Mouse (Mus musculus): Measurements from ENCODE around the gene Dpm3. TPM values are rescaled to one million over a fixed set of nuclear protein-coding genes. Genes with fewer than 3 reads are reported as not detected.

Gene Dpm3
- polyA plus RNA-seq, 1 experiment from 2014 or later = 152 TPM

GRCm38 (mm10) chr3:89270051-89270755 lies 11.0 kb downstream of the Dpm3 start, which contains the start of gene Slc50a1:
Slc50a1 (minus strand) TSS chr3:89270570.
- peak within 1 kb of the TSS; percentile 63 for H3K9ac ChIP-seq (ENCODE audit: low read length)
- peak within 1 kb of the TSS; percentile 82 for H3K27ac ChIP-seq (replicated peaks)
- no peaks in the 10 kb centered on the region for H3K27me3 ChIP-seq (ENCODE audit: control insufficient read depth, insufficient read depth, low read length)
- TF ChIP-seq EP300 (optimal IDR thresholded peaks at IDR 0.05) (no peak), CTCF (IDR thresholded peaks at IDR 0.05; ENCODE audit: low read depth) (peak; percentile 77)
- 1% methylated on average over 39 of the region's 39 CpGs for WGBS
- ATAC-seq (ENCODE audit: low FRiP score, low TSS enrichment) (peak; percentile 43), DNase-seq (ENCODE audit: low spot score) (peak; percentile 88)
- peaks cover 12% of the 10 kb centered on the region for H3K4me1 ChIP-seq (replicated peaks; ENCODE audit: control insufficient read depth, insufficient read depth)
- peaks cover 9% of the 10 kb centered on the region for H3K36me3 ChIP-seq (ENCODE audit: control insufficient read depth, insufficient read depth, low read length)
- H3K4me3 ChIP-seq (ENCODE audit: low read depth, low read length) = peak within 1 kb of the TSS; percentile 51
- H3K4me2 ChIP-seq (replicated peaks; ENCODE audit: low read depth) = peak within 1 kb of the TSS; percentile 69
- H3K9me3 ChIP-seq (ENCODE audit: control insufficient read depth, low read length) = no peaks in the 10 kb centered on the region

- TF ChIP-seq EP300 (optimal IDR thresholded peaks at IDR 0.05) (no peak), CTCF (IDR thresholded peaks at IDR 0.05; ENCODE audit: low read depth) (no peak)
- Histone ChIP-seq H3K9me3 (ENCODE audit: control insufficient read depth, low read length) (no peaks in the 10 kb centered on the region), H3K4me3 (ENCODE audit: low read depth, low read length) (no peak overlapping the region), H3K36me3 (ENCODE audit: control insufficient read depth, insufficient read depth, low read length) (peaks cover 9% of the 10 kb centered on the region), H3K9ac (ENCODE audit: low read length) (peak overlapping the region; percentile 63; the same call in 1 of the 2 replicates), H3K27ac (replicated peaks) (peak overlapping the region; percentile 82), H3K27me3 (ENCODE audit: control insufficient read depth, insufficient read depth, low read length) (no peaks in the 10 kb centered on the region), H3K4me2 (replicated peaks; ENCODE audit: low read depth) (peak overlapping the region; percentile 69), H3K4me1 (replicated peaks; ENCODE audit: control insufficient read depth, insufficient read depth) (peaks cover 12% of the 10 kb centered on the region)
- DNase-seq (ENCODE audit: low spot score) (peak; percentile 56), ATAC-seq (ENCODE audit: low FRiP score, low TSS enrichment) (peak; percentile 18; the same call in 1 of the 2 replicates)
- 45% methylated on average over 6 of the region's 6 CpGs for WGBS
These were observed 11.7 kb downstream of the Dpm3 start for GRCm38 (mm10) chr3:89270891-89271290.

- ATAC-seq (ENCODE audit: low FRiP score, low TSS enrichment) = no peak
- 60% methylated on average over 6 of the region's 6 CpGs for WGBS
These were observed 12.6 kb downstream of the Dpm3 start for GRCm38 (mm10) chr3:89271760-89272159.

GRCm38 (mm10) chr3:89276061-89276460 lies 16.9 kb downstream of the Dpm3 start:
- Histone ChIP-seq H3K4me1 (replicated peaks; ENCODE audit: control insufficient read depth, insufficient read depth) (peaks cover 9% of the 10 kb centered on the region; the same call in 1 of the 2 replicates), H3K4me2 (replicated peaks; ENCODE audit: low read depth) (peak overlapping the region; percentile 91), H3K27me3 (ENCODE audit: control insufficient read depth, insufficient read depth, low read length) (no peaks in the 10 kb centered on the region), H3K27ac (replicated peaks) (no peak overlapping the region), H3K36me3 (ENCODE audit: control insufficient read depth, insufficient read depth, low read length) (peaks cover 9% of the 10 kb centered on the region), H3K9ac (ENCODE audit: low read length) (no peak overlapping the region), H3K4me3 (ENCODE audit: low read depth, low read length) (no peak overlapping the region), H3K9me3 (ENCODE audit: control insufficient read depth, low read length) (no peaks in the 10 kb centered on the region)
- WGBS = 91% methylated on average over 13 of the region's 13 CpGs
- no peak for ATAC-seq (ENCODE audit: low FRiP score, low TSS enrichment)
- TF ChIP-seq EP300 (optimal IDR thresholded peaks at IDR 0.05) (no peak), CTCF (IDR thresholded peaks at IDR 0.05; ENCODE audit: low read depth) (no peak)
- DNase-seq (ENCODE audit: low spot score) = no peak

More at GRCm38 (mm10) chr3:89271760-89272159, 12.6 kb downstream of the Dpm3 start:
- Histone ChIP-seq H3K4me3 (ENCODE audit: low read depth, low read length) (no peak overlapping the region), H3K27ac (replicated peaks) (no peak overlapping the region), H3K4me1 (replicated peaks; ENCODE audit: control insufficient read depth, insufficient read depth) (peaks cover 12% of the 10 kb centered on the region), H3K9ac (ENCODE audit: low read length) (no peak overlapping the region), H3K36me3 (ENCODE audit: control insufficient read depth, insufficient read depth, low read length) (peaks cover 9% of the 10 kb centered on the region), H3K4me2 (replicated peaks; ENCODE audit: low read depth) (no peak overlapping the region), H3K27me3 (ENCODE audit: control insufficient read depth, insufficient read depth, low read length) (no peaks in the 10 kb centered on the region), H3K9me3 (ENCODE audit: control insufficient read depth, low read length) (no peaks in the 10 kb centered on the region)
- TF ChIP-seq EP300 (optimal IDR thresholded peaks at IDR 0.05) (no peak), CTCF (IDR thresholded peaks at IDR 0.05; ENCODE audit: low read depth) (no peak)
- peak; percentile 38 for DNase-seq (ENCODE audit: low spot score)

- 23% methylated on average over 14 of the region's 14 CpGs for WGBS
- peak overlapping the region; percentile 89 for H3K9ac ChIP-seq (ENCODE audit: low read length)
- peak overlapping the region; percentile 91 for H3K4me2 ChIP-seq (replicated peaks; ENCODE audit: low read depth)
- no peak for TF ChIP-seq EP300 (optimal IDR thresholded peaks at IDR 0.05)
- TF ChIP-seq CTCF (IDR thresholded peaks at IDR 0.05; ENCODE audit: low read depth) = no peak
- no peaks in the 10 kb centered on the region for H3K9me3 ChIP-seq (ENCODE audit: control insufficient read depth, low read length)
- ATAC-seq (ENCODE audit: low FRiP score, low TSS enrichment) (peak; percentile 19), DNase-seq (ENCODE audit: low spot score) (peak; percentile 76)
- H3K4me3 ChIP-seq (ENCODE audit: low read depth, low read length) = peak overlapping the region; percentile 67
- H3K27ac ChIP-seq (replicated peaks) = peak overlapping the region; percentile 96
- peaks cover 11% of the 10 kb centered on the region; the same call in 1 of the 2 replicates for H3K4me1 ChIP-seq (replicated peaks; ENCODE audit: control insufficient read depth, insufficient read depth)
- no peaks in the 10 kb centered on the region for H3K27me3 ChIP-seq (ENCODE audit: control insufficient read depth, insufficient read depth, low read length)
- H3K36me3 ChIP-seq (ENCODE audit: control insufficient read depth, insufficient read depth, low read length) = peaks cover under 1% of the 10 kb centered on the region
These were observed 18.3 kb downstream of the Dpm3 start for GRCm38 (mm10) chr3:89277281-89278021.
